ENCODE assay signal across 15 mouse cellular contexts in genomic region chr1:89932021-89932423, GRCm38 (mm10). TPM values are rescaled to one million over a fixed set of nuclear protein-coding genes. Genes with fewer than 3 reads are reported as not detected.
DNase-seq lines count a peak whose midpoint lies in the region; ATAC-seq and TF ChIP-seq lines count a peak whose summit lies in the region.
"Had no signal": no experiment of that assay in that cellular context is flagged by ENCODE, and none has a peak within 500 bp of the region (broad histone marks: within the 10 kb centered on the region; RNA-seq: fewer than 3 reads in every experiment).

No protein-coding gene starts in this region.

- peak overlapping the region; percentile 63 for H3K4me3 ChIP-seq in midbrain, embryonic 10.5 days
- no peak overlapping the region; the same call in 1 of the 2 replicates for H3K4me3 ChIP-seq in midbrain, postnatal 0 days (ENCODE audit: low read depth, low read length)
- H3K4me3 ChIP-seq in forebrain, postnatal 0 days (ENCODE audit: low read depth, low read length) = no peak overlapping the region
- H3K4me3 ChIP-seq in midbrain, embryonic 12.5 days = peak overlapping the region; percentile 43
- H3K4me3 ChIP-seq: erythroblast, embryonic 14.5 days had no signal

- 2% methylated on average over 19 of the region's 19 CpGs for WGBS in midbrain, embryonic 10.5 days
- 2% methylated on average over 19 of the region's 19 CpGs for WGBS in midbrain, postnatal 0 days
- WGBS in forebrain, postnatal 0 days = 2% methylated on average over 19 of the region's 19 CpGs
- 1% methylated on average over 19 of the region's 19 CpGs for WGBS in midbrain, embryonic 12.5 days

- H3K9me3 ChIP-seq in midbrain, embryonic 10.5 days (replicated peaks) = no peaks in the 10 kb centered on the region
- no peaks in the 10 kb centered on the region for H3K9me3 ChIP-seq in midbrain, postnatal 0 days (ENCODE audit: low read length)
- no peaks in the 10 kb centered on the region for H3K9me3 ChIP-seq in forebrain, postnatal 0 days (ENCODE audit: low read length)
- H3K9me3 ChIP-seq in midbrain, embryonic 12.5 days = no peaks in the 10 kb centered on the region

- no peak for TF ChIP-seq CTCF in midbrain, postnatal 0 days (IDR thresholded peaks at IDR 0.05)
- TF ChIP-seq CTCF in forebrain, postnatal 0 days (IDR thresholded peaks at IDR 0.05; ENCODE audit: low read depth) = no peak

- H3K27ac ChIP-seq in midbrain, embryonic 10.5 days (replicated peaks) = no peak overlapping the region
- H3K27ac ChIP-seq in midbrain, postnatal 0 days (ENCODE audit: low read depth, low read length) = no peak overlapping the region
- H3K27ac ChIP-seq in forebrain, postnatal 0 days (ENCODE audit: low read depth, low read length) = no peak overlapping the region
- no peak overlapping the region for H3K27ac ChIP-seq in midbrain, embryonic 12.5 days (replicated peaks)

- DNase-seq in midbrain, embryonic 10.5 days (ENCODE audit: low spot score) = peak; percentile 47
- DNase-seq in midbrain, postnatal 0 days (ENCODE audit: low spot score) = no peak
- DNase-seq in forebrain, postnatal 0 days = peak; percentile 47
- DNase-seq in right cerebral cortex, postnatal 4 days = no peak
- DNase-seq in thymus, adult 18-20 months = no peak
- DNase-seq: cerebellum, adult 9-11 months; gastrocnemius, postnatal 36 days; heart, postnatal 14 days; lung, postnatal 36 days; spleen, adult 18-20 months had no signal

- H3K4me2 ChIP-seq in midbrain, postnatal 0 days (ENCODE audit: low read depth, low read length, poor library complexity, severe bottlenecking) = no peak overlapping the region
- H3K4me2 ChIP-seq in forebrain, postnatal 0 days (ENCODE audit: low read depth) = no peak overlapping the region
- peak overlapping the region; percentile 63 for H3K4me2 ChIP-seq in midbrain, embryonic 12.5 days (replicated peaks)

- H3K9ac ChIP-seq in midbrain, postnatal 0 days (replicated peaks; ENCODE audit: low read length, poor library complexity, severe bottlenecking) = no peak overlapping the region
- no peak overlapping the region for H3K9ac ChIP-seq in forebrain, postnatal 0 days
- H3K9ac ChIP-seq in midbrain, embryonic 12.5 days (replicated peaks) = no peak overlapping the region

- peaks cover 90% of the 10 kb centered on the region for H3K4me1 ChIP-seq in midbrain, embryonic 10.5 days
- H3K4me1 ChIP-seq in midbrain, postnatal 0 days (ENCODE audit: insufficient read depth, low read length) = peaks cover 9% of the 10 kb centered on the region
- H3K4me1 ChIP-seq in forebrain, postnatal 0 days (ENCODE audit: insufficient read depth) = no peaks in the 10 kb centered on the region
- H3K4me1 ChIP-seq in midbrain, embryonic 12.5 days = peaks cover 71% of the 10 kb centered on the region

- ATAC-seq in midbrain, postnatal 0 days (ENCODE audit: low FRiP score) = no peak
- no peak for ATAC-seq in forebrain, postnatal 0 days
- ATAC-seq in midbrain, embryonic 12.5 days (ENCODE audit: low FRiP score, low read depth) = no peak
- no peak for ATAC-seq in megakaryocyte progenitor cell, adult 5-6 weeks (replicated peaks; ENCODE audit: poor library complexity)
- ATAC-seq: CD4-positive, CD25-positive, alpha-beta regulatory T cell, adult 4 months had no signal

- peaks cover 100% of the 10 kb centered on the region for H3K27me3 ChIP-seq in midbrain, embryonic 10.5 days (ENCODE audit: low read depth, poor library complexity, severe bottlenecking)
- peaks cover 66% of the 10 kb centered on the region for H3K27me3 ChIP-seq in midbrain, postnatal 0 days (ENCODE audit: insufficient read depth, low read length)
- peaks cover 89% of the 10 kb centered on the region for H3K27me3 ChIP-seq in forebrain, postnatal 0 days (ENCODE audit: insufficient read depth, low read length)
- H3K27me3 ChIP-seq in midbrain, embryonic 12.5 days = peaks cover 96% of the 10 kb centered on the region

- no peaks in the 10 kb centered on the region for H3K36me3 ChIP-seq in midbrain, embryonic 10.5 days
- no peaks in the 10 kb centered on the region for H3K36me3 ChIP-seq in midbrain, postnatal 0 days (ENCODE audit: insufficient read depth, low read length)
- H3K36me3 ChIP-seq in forebrain, postnatal 0 days (ENCODE audit: insufficient read depth) = no peaks in the 10 kb centered on the region
- no peaks in the 10 kb centered on the region for H3K36me3 ChIP-seq in midbrain, embryonic 12.5 days

RNA-seq across cellular contexts. Expression of gene Gbx2, which starts 1.0 kb away (rescaled TPM):
- polyA plus RNA-seq in midbrain, embryonic 10.5 days (2016; fragmentation: Nextera tagmentation; extraction: Ambion mirVana) = 3.6 and 4.6 TPM in 2 replicates
- total RNA-seq in midbrain, postnatal 0 days (2014; rRNA removed) = 9.9 and 10.8 TPM in 2 replicates
- polyA plus RNA-seq in midbrain, postnatal 0 days (2015; fragmentation: Nextera tagmentation; extraction: Ambion mirVana) = 15.2 and 22.8 TPM in 2 replicates
- total RNA-seq in forebrain, postnatal 0 days (2014; rRNA removed) = 9.2 and 14.4 TPM in 2 replicates
- 9.1 and 21.2 TPM in 2 replicates for polyA plus RNA-seq in forebrain, postnatal 0 days (2015; fragmentation: Nextera tagmentation; extraction: Ambion mirVana)
- 29.7 and 39.2 TPM in 2 replicates for polyA plus RNA-seq in midbrain, embryonic 12.5 days (2016; fragmentation: Nextera tagmentation; extraction: Ambion mirVana)
- 1.0 TPM in 2 replicates for total RNA-seq in megakaryocyte progenitor cell, adult 5-6 weeks (2015)
- 0.12 and 0.98 TPM in 2 replicates for total RNA-seq in megakaryocyte progenitor cell, adult 5-6 weeks (2017)
- total RNA-seq: heart, postnatal 14 days; liver, adult 2 months had no signal
- polyA plus RNA-seq: CD4-positive, CD25-positive, alpha-beta regulatory T cell, adult 4 months; erythroblast, embryonic 14.5 days; liver, adult 2 months had no signal

Comparison
In these comparisons a context has a peak if more than half of its experiments do, and no peak if none do; other contexts are left out.
1. DNase-seq: peak in midbrain, embryonic 10.5 days (single experiment) and forebrain, postnatal 0 days (single experiment); none in midbrain, postnatal 0 days (single experiment), right cerebral cortex, postnatal 4 days (single experiment) and thymus, adult 18-20 months (0 of 2).
2. H3K4me3 ChIP-seq: peak in midbrain, embryonic 10.5 days (single experiment) and midbrain, embryonic 12.5 days (single experiment); none in midbrain, postnatal 0 days (single experiment) and forebrain, postnatal 0 days (single experiment).